Mouse (Mus musculus) central nervous system, embryonic 18 days (tissue): ENCODE results near the gene Hist1h2bn. TPM values are rescaled to one million over a fixed set of nuclear protein-coding genes. Genes with fewer than 3 reads are reported as not detected.

ENCODE experiments used
- polyA plus RNA-seq: library from polyadenylated mRNA; depleted of rRNA; stranded (reverse); fragments of >200 nt; gene quantifications from 2 replicates; pipeline ENCODE4 v1.2.3, GENCODE M21; 2012; rRNA removed

The Hist1h2bn gene
- polyA plus RNA-seq = 1.6 and 3.0 TPM in 2 replicates

GRCm38 (mm10) chr13:21753524-21754285 is at the start of gene Hist1h2bn, which contains the start of gene Hist1h2ak:
Gene Hist1h2bn (plus strand): TSS chr13:21754123.
Gene Hist1h2ak (minus strand): TSS chr13:21753827.

GRCm38 (mm10) chr13:21715864-21716539 is 37.9 kb upstream of the Hist1h2bn start, which contains the start of the genes Hist1h2bl and Hist1h2ai:
Gene Hist1h2bl (minus strand): TSS chr13:21716143.
Gene Hist1h2ai (plus strand): TSS chr13:21716422.

GRCm38 (mm10) chr13:21717397-21718357 is 36.2 kb upstream of the Hist1h2bn start, which contains the start of gene Hist1h3h:
Gene Hist1h3h (plus strand): TSS chr13:21717659.

GRCm38 (mm10) chr13:21721757-21722372 is 32.1 kb upstream of the Hist1h2bn start, which contains the start of gene Hist1h2bm:
Gene Hist1h2bm (plus strand): TSS chr13:21722044.

GRCm38 (mm10) chr13:21734906-21735767 is 18.8 kb upstream of the Hist1h2bn start, which contains the start of gene Hist1h4j:
Gene Hist1h4j (plus strand): TSS chr13:21735064.

GRCm38 (mm10) chr13:21750159-21751017 is 3.5 kb upstream of the Hist1h2bn start, which contains the start of gene Hist1h4k:
Gene Hist1h4k (minus strand): TSS chr13:21750505.

GRCm38 (mm10) chr13:21779767-21780731 is 26.1 kb downstream of the Hist1h2bn start, which contains the start of gene Hist1h1b:
Gene Hist1h1b (minus strand): TSS chr13:21780625.

GRCm38 (mm10) chr13:21783255-21783617 is 29.3 kb downstream of the Hist1h2bn start, which contains the start of gene Hist1h3i:
Gene Hist1h3i (minus strand): TSS chr13:21783370.

GRCm38 (mm10) chr13:21786899-21787629 is 33.1 kb downstream of the Hist1h2bn start, which contains the start of the genes Hist1h2an and Hist1h2bp:
Gene Hist1h2an (minus strand): TSS chr13:21787218.
Gene Hist1h2bp (plus strand): TSS chr13:21787461.

Other genes with a start within 250 kb of the Hist1h2bn start
- gene Zkscan8, start 223.0 kb upstream of the Hist1h2bn start, polyA plus RNA-seq = 7.2 and 7.3 TPM in 2 replicates
- not detected in 2 replicates for gene Olfr1366, start 211.3 kb upstream of the Hist1h2bn start, polyA plus RNA-seq
- not detected in 2 replicates for gene Olfr1535, start 194.2 kb upstream of the Hist1h2bn start, polyA plus RNA-seq
- not detected in 2 replicates for gene Olfr1364, start 172.4 kb upstream of the Hist1h2bn start, polyA plus RNA-seq
- not detected in 2 replicates for gene Olfr1362, start 140.1 kb upstream of the Hist1h2bn start, polyA plus RNA-seq
- gene Olfr11, start 111.6 kb upstream of the Hist1h2bn start, polyA plus RNA-seq = not detected in 2 replicates
- gene Olfr1361, start 90.7 kb upstream of the Hist1h2bn start, polyA plus RNA-seq = not detected in 2 replicates
- not detected in 2 replicates for gene Olfr1360, start 76.7 kb upstream of the Hist1h2bn start, polyA plus RNA-seq
- not detected in 2 replicates for gene Olfr1359, start 56.0 kb upstream of the Hist1h2bn start, polyA plus RNA-seq
- 1.0 and 1.4 TPM in 2 replicates for gene Hist1h2bl, start 38.0 kb upstream of the Hist1h2bn start, polyA plus RNA-seq
- gene Hist1h2ai, start 37.7 kb upstream of the Hist1h2bn start, polyA plus RNA-seq = 3.4 and 7.2 TPM in 2 replicates
- 7.7 and 8.9 TPM in 2 replicates for gene Hist1h3h, start 36.5 kb upstream of the Hist1h2bn start, polyA plus RNA-seq
- 2.3 and 3.4 TPM in 2 replicates for gene Hist1h2bm, start 32.1 kb upstream of the Hist1h2bn start, polyA plus RNA-seq
- 4.5 TPM in 2 replicates for gene Hist1h4j, start 19.1 kb upstream of the Hist1h2bn start, polyA plus RNA-seq
- gene Hist1h4k, start 3.6 kb upstream of the Hist1h2bn start, polyA plus RNA-seq = 5.4 and 10.0 TPM in 2 replicates
- 4.8 and 5.9 TPM in 2 replicates for gene Hist1h2ak, start 296 bp upstream of the Hist1h2bn start, polyA plus RNA-seq
- 0.70 and 1.2 TPM in 2 replicates for gene Hist1h1b, start 26.5 kb downstream of the Hist1h2bn start, polyA plus RNA-seq
- gene Hist1h3i, start 29.2 kb downstream of the Hist1h2bn start, polyA plus RNA-seq = 6.0 and 8.7 TPM in 2 replicates
- 1.2 and 1.3 TPM in 2 replicates for gene Hist1h2an, start 33.1 kb downstream of the Hist1h2bn start, polyA plus RNA-seq
- 0.28 and 0.64 TPM in 2 replicates for gene Hist1h2bp, start 33.3 kb downstream of the Hist1h2bn start, polyA plus RNA-seq
- gene Hist1h2bq, start 56.1 kb downstream of the Hist1h2bn start, polyA plus RNA-seq = 1.2 and 3.8 TPM in 2 replicates
- gene Hist1h2ao, start 56.3 kb downstream of the Hist1h2bn start, polyA plus RNA-seq = not detected in 2 replicates
- not detected in 2 replicates for gene Hist1h4m, start 57.6 kb downstream of the Hist1h2bn start, polyA plus RNA-seq
- 7.9 and 9.3 TPM in 2 replicates for gene Hist1h4n, start 78.1 kb downstream of the Hist1h2bn start, polyA plus RNA-seq
- 8.6 and 10.7 TPM in 2 replicates for gene Hist1h2ap, start 79.4 kb downstream of the Hist1h2bn start, polyA plus RNA-seq
- gene Hist1h2br, start 79.6 kb downstream of the Hist1h2bn start, polyA plus RNA-seq = 1.7 and 2.6 TPM in 2 replicates
- gene Zfp184, start 191.0 kb downstream of the Hist1h2bn start, polyA plus RNA-seq = 12.3 and 13.4 TPM in 2 replicates
- gene Pom121l2, start 227.1 kb downstream of the Hist1h2bn start, polyA plus RNA-seq = 0.03 and 0.04 TPM in 2 replicates